In genomic region chr10:120405322-120405721, GRCm38 (mm10) we compare ENCODE assay signal across 27 mouse cellular contexts.
A peak's percentile ranks its signal among the peaks of the same experiment; 100 is the strongest.
DNase-seq lines count a peak whose midpoint lies in the region; ATAC-seq and TF ChIP-seq lines count a peak whose summit lies in the region.
"Had no signal": no experiment of that assay in that cellular context is flagged by ENCODE, and none has a peak within 500 bp of the region (broad histone marks: within the 10 kb centered on the region; RNA-seq: fewer than 3 reads in every experiment).

No protein-coding gene starts in this region.

- DNase-seq in hindbrain, postnatal 0 days (ENCODE audit: low spot score): no peak
- no peak for DNase-seq in hindbrain, embryonic 14.5 days (ENCODE audit: low spot score)
- no peak for DNase-seq in lung, postnatal 0 days (ENCODE audit: low spot score)
- no peak for DNase-seq in lung, postnatal 25 days (ENCODE audit: low spot score)
- DNase-seq in R1 (ENCODE audit: low read depth, low spot score): peak; percentile 67
- no peak for DNase-seq in frontal cortex, postnatal 14 days (ENCODE audit: low spot score in 2 of 2)
- DNase-seq in gastrocnemius, adult 8-10 months (ENCODE audit: low spot score in 2 of 2): no peak
- DNase-seq: adrenal gland, postnatal 14 days; cerebellum, adult 11 months; cerebellum, adult 9-10 months; embryo, embryonic 11 days; forebrain, postnatal 0 days; gastrocnemius, postnatal 25 days; heart, adult 11 months; kidney, adult 18-20 months; kidney, postnatal 4 days; lung, embryonic 14.5 days; lung, postnatal 36 days had no signal

- H3K4me2 ChIP-seq in hindbrain, postnatal 0 days (ENCODE audit: low read depth, low read length): no peak overlapping the region
- H3K4me2 ChIP-seq in hindbrain, embryonic 14.5 days (replicated peaks): no peak overlapping the region
- no peak overlapping the region for H3K4me2 ChIP-seq in lung, postnatal 0 days (replicated peaks; ENCODE audit: low read depth, low read length)
- H3K4me2 ChIP-seq: embryonic facial prominence, embryonic 13.5 days; heart, embryonic 15.5 days; limb, embryonic 15.5 days; lung, embryonic 14.5 days; midbrain, embryonic 12.5 days; neural tube, embryonic 13.5 days had no signal

- H3K9ac ChIP-seq in hindbrain, postnatal 0 days (replicated peaks; ENCODE audit: low read length): no peak overlapping the region
- no peak overlapping the region for H3K9ac ChIP-seq in hindbrain, embryonic 14.5 days
- no peak overlapping the region for H3K9ac ChIP-seq in lung, postnatal 0 days (replicated peaks; ENCODE audit: low read depth)
- H3K9ac ChIP-seq: embryonic facial prominence, embryonic 13.5 days; forebrain, postnatal 0 days; heart, embryonic 15.5 days; limb, embryonic 15.5 days; liver, embryonic 14.5 days; lung, embryonic 14.5 days; midbrain, embryonic 12.5 days; neural tube, embryonic 13.5 days had no signal

- no peaks in the 10 kb centered on the region for H3K27me3 ChIP-seq in hindbrain, postnatal 0 days (ENCODE audit: insufficient read depth, low read length)
- no peaks in the 10 kb centered on the region for H3K27me3 ChIP-seq in hindbrain, embryonic 14.5 days (ENCODE audit: control insufficient read depth, insufficient read depth, low read length)
- H3K27me3 ChIP-seq in lung, postnatal 0 days (replicated peaks; ENCODE audit: insufficient read depth, low read length): no peaks in the 10 kb centered on the region
- H3K27me3 ChIP-seq: embryonic facial prominence, embryonic 13.5 days; heart, embryonic 15.5 days; limb, embryonic 15.5 days; midbrain, embryonic 12.5 days had no signal

- H3K4me1 ChIP-seq in hindbrain, postnatal 0 days (ENCODE audit: insufficient read depth, low read length): peaks cover 7% of the 10 kb centered on the region; the same call in 1 of the 2 replicates
- peaks cover 3% of the 10 kb centered on the region; the same call in 1 of the 2 replicates for H3K4me1 ChIP-seq in hindbrain, embryonic 14.5 days (replicated peaks; ENCODE audit: control insufficient read depth, insufficient read depth, low read length)
- no peaks in the 10 kb centered on the region; the same call in 1 of the 2 replicates for H3K4me1 ChIP-seq in lung, postnatal 0 days (ENCODE audit: insufficient read depth, low read depth, low read length)

- TF ChIP-seq CTCF in hindbrain, postnatal 0 days (IDR thresholded peaks at IDR 0.05; ENCODE audit: low read depth): peak; percentile 24; the same call in 1 of the 2 replicates
- peak; percentile 35 for TF ChIP-seq CTCF in lung, postnatal 0 days (IDR thresholded peaks at IDR 0.05)

- H3K27ac ChIP-seq in hindbrain, postnatal 0 days: no peak overlapping the region
- no peak overlapping the region for H3K27ac ChIP-seq in hindbrain, embryonic 14.5 days
- H3K27ac ChIP-seq in lung, postnatal 0 days (ENCODE audit: low read length): no peak overlapping the region
- H3K27ac ChIP-seq: embryonic facial prominence, embryonic 13.5 days; forebrain, embryonic 10.5 days; heart, embryonic 10.5 days; heart, embryonic 15.5 days; limb, embryonic 10.5 days; limb, embryonic 15.5 days; liver, embryonic 14.5 days; midbrain, embryonic 12.5 days; neural tube, embryonic 13.5 days had no signal

- no peak overlapping the region for H3K4me3 ChIP-seq in hindbrain, postnatal 0 days (ENCODE audit: low read length)
- H3K4me3 ChIP-seq in hindbrain, embryonic 14.5 days (replicated peaks; ENCODE audit: low read length): no peak overlapping the region
- H3K4me3 ChIP-seq in lung, postnatal 0 days (ENCODE audit: low read depth, low read length): no peak overlapping the region
- H3K4me3 ChIP-seq: embryonic facial prominence, embryonic 13.5 days; forebrain, embryonic 10.5 days; heart, embryonic 10.5 days; heart, embryonic 15.5 days; limb, embryonic 10.5 days; limb, embryonic 15.5 days; midbrain, embryonic 12.5 days; neural tube, embryonic 13.5 days had no signal

- ATAC-seq in hindbrain, postnatal 0 days: no peak
- ATAC-seq in hindbrain, embryonic 14.5 days (ENCODE audit: low FRiP score): no peak
- no peak for ATAC-seq in lung, postnatal 0 days
- ATAC-seq: forebrain, postnatal 0 days had no signal

- H3K9me3 ChIP-seq in hindbrain, postnatal 0 days (ENCODE audit: low read length): no peaks in the 10 kb centered on the region
- H3K9me3 ChIP-seq in hindbrain, embryonic 14.5 days (ENCODE audit: control insufficient read depth, low read length): no peaks in the 10 kb centered on the region
- H3K9me3 ChIP-seq in lung, postnatal 0 days (ENCODE audit: low read length): no peaks in the 10 kb centered on the region
- H3K9me3 ChIP-seq: embryonic facial prominence, embryonic 13.5 days; forebrain, embryonic 10.5 days; heart, embryonic 10.5 days; heart, embryonic 15.5 days; limb, embryonic 10.5 days; limb, embryonic 15.5 days; midbrain, embryonic 12.5 days; neural tube, embryonic 13.5 days had no signal

- no peaks in the 10 kb centered on the region for H3K36me3 ChIP-seq in hindbrain, postnatal 0 days (ENCODE audit: insufficient read depth, low read length)
- H3K36me3 ChIP-seq in hindbrain, embryonic 14.5 days (replicated peaks; ENCODE audit: control insufficient read depth, insufficient read depth): no peaks in the 10 kb centered on the region
- H3K36me3 ChIP-seq in lung, postnatal 0 days (ENCODE audit: insufficient read depth, low read length): no peaks in the 10 kb centered on the region
- H3K36me3 ChIP-seq: heart, embryonic 15.5 days; midbrain, embryonic 12.5 days; neural tube, embryonic 13.5 days had no signal

- WGBS in hindbrain, postnatal 0 days: 90% methylated on average over 4 of the region's 4 CpGs
- WGBS in hindbrain, embryonic 14.5 days: 92% methylated on average over 4 of the region's 4 CpGs
- 89% methylated on average over 4 of the region's 4 CpGs for WGBS in lung, postnatal 0 days

- no peak for TF ChIP-seq EP300 in lung, postnatal 0 days (IDR thresholded peaks at IDR 0.05)
